Mouse (Mus musculus) neural tube, embryonic 10.5 days (tissue): ENCODE results near the gene Nebl.

Source experiments
- DNase-seq: peaks from one replicate; pipeline ENCODE4 v3.0.0-alpha.2; 2017; ENCODE audit warnings: low spot score; ENCODE audit errors: extremely low spot score

Nebl gene

DNA sequence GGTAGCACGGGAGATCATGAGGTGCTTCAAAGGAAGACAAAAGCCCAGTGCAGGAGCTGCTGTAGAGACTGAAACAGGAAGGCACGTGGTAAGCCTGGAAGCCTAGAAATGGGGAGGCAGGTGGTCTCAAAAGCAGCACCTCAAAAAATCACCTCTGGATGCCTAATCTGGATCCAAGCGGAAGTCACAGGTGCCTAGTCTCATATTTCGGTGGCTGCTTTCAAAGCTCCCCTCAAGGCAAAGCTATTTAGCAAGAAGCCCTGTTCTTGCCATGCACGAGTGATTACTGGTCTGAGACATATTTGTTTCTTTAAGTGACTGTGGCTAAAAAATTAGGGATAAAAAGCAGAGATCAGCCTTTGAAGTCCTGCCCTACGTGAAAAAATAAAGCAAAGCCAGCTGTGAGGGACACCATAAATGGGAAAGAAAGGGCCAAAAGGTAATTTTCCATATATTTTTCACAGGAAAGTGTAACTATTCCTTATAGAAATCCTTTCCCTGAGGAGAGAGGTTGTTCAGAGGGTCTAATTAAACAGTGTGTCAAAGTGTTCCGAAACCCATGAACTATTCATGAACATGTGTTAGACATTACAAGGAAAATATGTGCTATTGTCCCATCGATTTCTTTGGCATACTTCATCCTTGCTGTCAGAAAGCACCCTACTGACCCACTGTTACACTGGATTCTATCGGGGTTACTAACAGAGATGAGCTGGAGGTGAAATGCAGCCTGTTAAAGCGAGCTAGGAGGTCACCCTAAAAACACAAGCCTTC lies 206.9 kb downstream of the Nebl start:
- DNase-seq: no peak

DNA sequence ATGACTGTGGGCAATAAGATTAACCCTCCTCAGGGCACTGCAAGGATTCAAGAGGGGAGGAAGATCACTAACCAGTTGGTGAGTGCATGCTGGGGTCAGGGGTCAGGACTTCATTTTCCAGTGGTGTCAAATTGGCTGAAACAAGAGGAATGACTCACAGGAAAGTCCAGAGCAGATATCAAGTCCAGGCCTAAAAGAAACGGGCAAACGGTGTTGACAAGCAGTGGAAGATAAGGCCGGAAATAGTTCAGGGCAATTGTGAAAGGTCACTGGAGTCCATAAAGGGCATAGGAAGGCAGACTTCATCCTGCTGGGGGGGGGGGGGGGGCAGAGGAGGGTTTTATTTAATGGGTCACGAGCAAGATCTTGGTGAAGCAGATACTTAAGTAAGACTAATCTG lies 207.5 kb downstream of the Nebl start:
- no peak for DNase-seq

DNA sequence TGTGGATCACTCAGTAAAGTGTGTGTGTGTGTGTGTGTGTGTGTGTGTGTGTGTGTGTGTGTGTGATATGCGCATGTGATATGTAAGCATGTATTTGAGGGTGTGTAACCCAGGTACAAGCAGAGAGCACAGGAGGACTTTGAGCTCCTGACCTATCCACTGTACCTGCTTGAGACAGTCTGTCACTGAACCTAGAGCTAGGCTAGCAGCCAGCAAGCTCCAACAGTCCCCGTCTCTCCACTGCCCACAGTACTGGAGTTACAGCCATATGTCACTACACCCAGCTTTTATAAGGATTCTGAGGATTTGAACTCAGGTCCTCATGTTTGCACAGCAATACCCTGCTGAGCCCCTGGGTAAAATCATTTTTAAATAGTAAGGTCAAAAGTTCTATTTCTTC lies 215.6 kb downstream of the Nebl start:
- no peak for DNase-seq

DNA sequence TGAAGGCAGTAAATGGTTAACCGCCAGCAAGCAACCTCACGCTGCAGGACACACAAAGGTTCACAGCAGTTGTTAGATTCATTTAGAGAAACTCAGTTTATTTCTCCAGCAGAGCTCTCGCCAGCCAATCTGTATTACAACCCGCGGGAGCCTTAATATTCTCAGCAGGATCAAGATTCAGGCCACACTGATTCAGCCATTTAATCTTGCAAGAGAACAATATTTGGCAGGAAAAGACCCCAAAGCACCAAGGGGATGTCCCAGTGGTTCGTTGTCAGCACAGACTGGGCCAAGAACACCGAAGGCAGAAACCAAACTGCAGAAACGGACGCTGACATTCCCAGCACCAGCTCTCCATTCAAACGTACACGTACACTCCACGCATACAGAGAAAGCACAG lies 216.5 kb downstream of the Nebl start:
- DNase-seq: no peak

DNA sequence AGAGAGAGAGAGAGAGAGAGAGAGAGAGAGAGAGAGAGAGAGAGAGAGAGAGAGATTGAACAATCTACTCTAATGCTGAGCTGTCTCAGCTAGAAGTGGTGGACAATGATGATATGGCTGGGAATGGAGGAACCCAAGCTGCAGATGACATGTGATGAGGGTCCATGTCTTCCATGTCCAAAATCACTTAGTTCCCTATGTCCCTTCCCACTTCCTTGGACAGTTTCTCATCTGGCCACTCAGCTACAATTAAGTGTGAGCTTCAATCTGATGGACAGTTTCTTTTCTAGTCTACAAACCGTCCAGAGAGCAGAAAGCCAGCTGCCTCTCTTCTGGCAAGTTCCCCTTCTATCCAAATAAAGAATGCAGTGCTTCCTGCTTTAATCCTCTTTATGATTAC lies 221.3 kb downstream of the Nebl start:
- no peak for DNase-seq

DNA sequence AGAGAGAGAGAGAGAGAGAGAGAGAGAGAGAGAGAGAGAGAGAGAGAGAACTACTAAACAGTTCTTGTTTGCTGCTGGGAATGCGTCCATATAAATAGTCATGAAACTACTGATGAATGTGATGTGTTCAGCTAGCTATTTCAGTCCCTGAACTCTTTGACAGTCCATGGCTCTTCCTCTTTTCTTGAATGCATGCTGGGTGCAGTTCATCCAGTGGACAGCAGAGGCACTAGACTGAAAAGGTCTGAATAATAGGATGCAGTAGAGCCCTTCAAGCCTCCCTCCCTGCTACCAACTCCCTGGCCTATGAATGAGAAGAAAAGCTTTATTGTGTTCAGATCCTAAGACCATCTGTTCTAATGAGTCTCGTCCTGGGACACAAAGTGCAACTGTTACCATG lies 223.9 kb downstream of the Nebl start:
- DNase-seq: no peak

DNA sequence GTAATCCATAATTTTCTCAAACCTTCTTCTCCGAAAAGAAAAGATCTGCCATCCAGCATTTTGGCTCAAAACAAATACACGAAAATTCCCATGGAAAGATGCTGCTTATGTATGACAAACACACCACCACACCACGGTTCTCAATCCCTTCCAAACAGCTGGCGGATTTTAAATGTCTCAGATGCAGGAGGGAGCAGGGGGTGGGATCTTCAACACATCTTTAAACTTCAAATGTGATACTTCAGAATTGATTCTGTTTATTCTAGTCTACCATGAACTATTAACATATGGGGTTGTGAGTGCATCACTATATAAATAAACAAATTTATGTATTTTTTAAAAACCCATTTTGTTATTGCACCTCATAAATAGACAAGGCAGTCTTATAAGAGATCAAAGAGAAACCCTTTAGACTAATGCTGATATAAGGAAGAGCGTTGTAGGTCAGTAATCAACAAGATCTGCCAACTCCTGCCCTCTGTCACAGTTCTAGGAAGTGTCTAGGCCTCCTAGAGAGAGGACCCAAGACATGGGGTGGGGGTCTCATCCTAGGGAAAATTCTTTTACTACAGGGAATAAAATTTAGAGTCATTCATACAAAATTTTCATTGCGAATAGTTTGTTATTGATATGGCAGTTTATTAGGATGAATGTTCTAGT lies 227.0 kb downstream of the Nebl start:
- DNase-seq: no peak

DNA sequence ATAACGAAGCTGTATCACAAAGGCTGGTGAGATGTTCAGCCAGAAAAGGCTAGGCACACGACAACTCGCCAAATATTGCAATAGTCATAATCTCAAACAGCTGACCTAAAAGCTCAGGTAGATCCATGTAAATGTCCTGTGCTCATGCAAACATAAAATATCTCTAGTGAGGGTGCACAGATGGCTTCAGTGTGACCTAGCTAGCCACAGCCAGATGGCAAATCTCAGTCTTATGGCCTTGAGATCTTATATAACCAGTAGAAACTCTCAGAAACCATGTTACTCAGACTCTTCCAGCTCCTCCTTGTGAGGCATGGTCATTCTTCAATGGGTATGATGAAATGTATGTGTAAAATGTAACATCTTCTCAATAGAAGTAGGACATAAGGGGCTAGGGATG lies 230.2 kb downstream of the Nebl start:
- no peak for DNase-seq

DNA sequence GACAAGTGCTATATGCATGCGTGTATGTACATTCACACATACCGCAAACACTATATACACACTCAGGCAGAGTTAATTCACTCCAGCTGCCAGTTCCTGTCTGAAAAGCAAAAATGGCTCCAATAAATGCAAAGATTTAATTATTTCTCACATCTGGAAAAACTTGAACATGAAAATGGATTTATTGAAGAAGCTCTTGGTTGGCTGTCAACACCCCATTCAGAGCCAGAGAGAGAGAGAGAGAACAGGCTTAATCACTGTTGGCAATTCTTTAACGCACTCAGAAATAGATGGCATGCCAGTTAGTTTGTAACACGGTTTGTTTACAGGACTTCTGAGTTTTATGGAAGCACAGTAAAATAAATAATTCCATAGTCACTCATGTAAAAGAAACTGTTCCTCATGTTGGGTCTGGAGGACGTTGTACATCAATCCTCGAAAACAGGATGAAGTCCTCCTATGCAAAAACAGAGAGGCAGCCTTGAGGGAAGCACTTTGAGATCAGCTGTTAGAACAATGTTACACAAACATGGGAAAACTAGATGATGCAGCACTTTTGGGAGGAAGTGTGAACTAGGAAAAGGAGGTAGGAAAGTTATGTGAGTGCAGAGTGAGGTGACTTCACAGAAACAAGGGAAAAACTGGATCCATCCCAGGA lies 265.6 kb downstream of the Nebl start:
- no peak for DNase-seq

DNA sequence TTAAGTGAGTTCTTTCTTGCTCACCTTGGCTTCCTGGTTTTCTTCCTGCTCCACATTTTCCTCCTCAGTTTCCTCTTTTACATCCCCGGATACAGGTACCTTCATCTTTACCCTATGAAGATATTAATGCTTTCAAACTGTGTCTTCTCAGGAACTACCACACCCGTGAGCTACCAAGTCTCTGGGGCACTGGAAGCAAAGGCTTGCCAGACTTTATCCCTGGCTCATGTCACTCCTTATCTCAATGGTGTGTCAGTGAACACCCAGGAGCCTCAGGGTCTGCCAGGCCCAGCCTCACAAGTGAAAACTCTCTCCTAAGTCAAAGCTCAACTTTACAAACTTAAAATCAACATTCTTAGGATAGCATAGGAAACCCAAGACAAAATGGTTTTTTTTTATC lies 270.8 kb downstream of the Nebl start:
- DNase-seq: no peak

DNA sequence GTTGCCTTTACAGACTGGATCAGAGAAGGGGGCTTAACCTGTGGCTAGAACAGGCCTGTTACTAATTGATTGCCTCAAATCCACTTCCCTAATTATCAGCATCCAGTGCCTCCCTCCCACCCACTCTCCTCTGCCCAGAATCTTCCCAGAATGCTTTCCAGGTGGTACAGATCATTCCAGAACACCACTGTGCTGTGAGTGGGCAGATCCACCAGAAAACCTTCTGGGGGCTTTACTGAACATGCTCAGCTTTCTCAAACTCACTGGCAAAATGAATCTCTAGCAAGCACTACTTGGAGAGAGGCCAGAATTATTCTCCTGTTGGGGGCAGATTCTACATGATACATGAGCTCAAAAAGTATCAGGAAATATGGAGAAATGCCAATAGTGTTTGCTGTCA lies 277.6 kb downstream of the Nebl start:
- DNase-seq: no peak

DNA sequence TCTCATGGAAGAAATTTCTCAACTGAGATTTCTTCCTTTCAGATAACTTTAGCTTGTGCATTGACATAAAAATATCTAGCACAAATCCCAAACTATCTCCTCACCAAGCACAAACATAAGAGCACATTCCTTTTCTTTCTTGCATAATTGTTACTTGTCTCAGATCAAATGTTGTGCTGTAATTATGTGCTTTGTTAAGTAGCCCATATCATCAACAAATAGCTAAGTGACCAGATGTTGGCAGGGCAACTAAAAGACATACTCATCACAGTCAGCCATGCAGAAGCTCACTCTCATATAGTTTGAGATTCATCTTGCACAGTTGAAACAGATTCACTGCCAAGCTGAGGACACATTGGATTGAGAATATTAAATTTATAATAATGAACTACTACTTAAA lies 282.9 kb downstream of the Nebl start:
- DNase-seq: no peak

DNA sequence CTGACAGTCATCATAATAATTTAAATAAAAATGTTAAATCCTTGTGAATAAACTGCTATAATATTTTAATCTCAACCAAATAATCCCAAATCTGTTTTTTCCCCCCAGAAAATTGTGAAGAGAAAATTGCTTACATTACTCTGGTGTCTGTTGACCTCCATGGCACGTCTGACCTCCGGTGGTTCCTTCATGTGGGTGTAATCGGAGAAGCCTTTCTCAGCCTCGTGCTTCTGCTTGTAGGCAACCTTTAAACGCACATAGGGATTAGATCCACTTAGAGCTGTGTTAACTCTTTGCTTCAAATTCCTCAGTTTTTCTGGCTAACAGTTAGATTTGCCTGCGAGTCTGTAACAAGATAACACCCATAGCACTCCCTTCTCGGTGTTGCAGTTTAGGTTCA lies 287.7 kb downstream of the Nebl start:
- DNase-seq: peak; percentile 16

DNA sequence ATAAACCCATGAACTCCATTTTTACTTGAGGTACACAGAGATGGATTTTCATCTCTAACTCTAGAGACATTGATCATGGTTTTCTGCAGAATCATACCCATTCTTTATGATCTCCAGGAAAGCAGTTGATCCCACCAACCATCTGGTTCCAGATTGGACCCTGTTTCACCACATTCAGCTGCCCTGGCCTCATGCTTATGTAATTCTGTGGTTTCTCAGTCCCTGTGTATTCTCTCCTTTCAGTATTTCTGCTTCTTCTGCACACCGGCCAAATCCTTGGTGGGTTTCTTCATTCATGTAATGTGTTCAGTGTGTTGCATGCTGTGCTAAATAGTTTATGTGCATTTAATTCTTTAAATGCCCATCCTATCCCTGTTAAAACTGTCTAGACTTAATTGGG lies 292.9 kb downstream of the Nebl start:
- no peak for DNase-seq

DNA sequence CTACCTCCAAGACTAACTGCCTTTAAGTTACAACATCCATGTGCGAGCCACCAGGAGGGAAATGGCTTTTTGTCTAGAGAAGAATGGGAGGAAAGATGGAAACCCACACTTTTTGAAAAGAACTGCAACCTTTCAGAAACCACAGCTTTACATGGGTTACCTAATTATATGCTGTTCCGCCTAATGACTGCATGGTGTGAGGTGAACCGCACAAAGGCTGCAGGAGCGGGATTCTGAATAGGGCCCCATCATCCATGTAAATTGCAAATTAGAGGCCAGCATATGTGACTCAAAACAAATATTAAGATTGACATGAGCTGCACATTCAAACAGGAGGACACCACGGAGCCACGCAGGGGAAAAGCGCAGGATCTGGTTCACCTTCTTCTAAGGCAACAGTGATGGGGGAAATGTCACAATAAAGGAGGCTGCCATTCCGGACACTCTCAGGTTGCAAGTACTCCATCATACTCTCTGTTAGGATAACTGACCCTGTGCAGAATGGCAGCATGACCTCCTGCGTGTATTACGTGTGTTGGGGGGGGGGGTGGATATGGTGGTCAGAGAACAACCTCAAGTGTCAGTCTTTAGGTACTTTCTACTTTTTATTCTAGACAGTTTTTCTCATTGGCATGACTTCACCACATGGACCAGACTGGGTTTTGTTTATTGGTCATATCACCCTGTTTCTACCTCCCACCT lies 294.4 kb downstream of the Nebl start:
- DNase-seq: no peak

DNA sequence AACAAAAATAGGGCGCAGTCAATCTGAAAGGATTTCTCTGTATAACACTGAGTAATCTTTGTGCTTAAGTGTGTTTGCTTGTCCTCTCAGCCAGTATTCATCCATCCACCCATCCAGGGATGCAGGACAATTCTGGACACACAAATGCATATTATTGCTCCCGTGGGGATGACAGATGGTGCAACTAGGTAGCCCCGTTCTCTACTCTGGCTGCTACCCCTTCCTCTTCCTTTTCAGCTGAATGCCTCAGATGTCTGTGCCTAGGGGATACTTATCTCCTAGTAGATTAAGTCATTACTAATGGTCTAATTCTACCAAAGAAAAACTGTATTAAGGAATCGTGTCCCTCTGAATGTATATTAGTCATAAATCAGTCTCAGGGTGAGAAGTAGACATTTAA lies 296.0 kb downstream of the Nebl start:
- DNase-seq: no peak

DNA sequence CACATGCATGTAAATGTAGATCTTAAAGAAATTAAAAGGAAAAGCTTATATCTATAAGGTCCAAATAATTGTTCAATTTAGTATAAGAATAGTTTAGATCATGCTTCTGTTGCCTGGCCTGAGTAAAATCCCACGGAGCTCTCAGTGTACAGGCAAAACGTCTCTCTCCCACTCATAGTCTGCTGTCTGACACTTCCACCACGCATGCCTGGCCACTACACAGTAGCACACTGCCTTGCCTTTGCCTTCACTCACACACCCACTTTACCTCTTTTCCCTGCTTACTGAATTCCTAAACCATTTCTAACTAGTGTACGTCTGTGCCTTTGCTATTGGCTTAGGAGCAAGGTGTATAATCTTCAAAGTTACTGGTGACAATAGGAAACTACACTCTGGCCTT lies 302.2 kb downstream of the Nebl start:
- DNase-seq: no peak

DNA sequence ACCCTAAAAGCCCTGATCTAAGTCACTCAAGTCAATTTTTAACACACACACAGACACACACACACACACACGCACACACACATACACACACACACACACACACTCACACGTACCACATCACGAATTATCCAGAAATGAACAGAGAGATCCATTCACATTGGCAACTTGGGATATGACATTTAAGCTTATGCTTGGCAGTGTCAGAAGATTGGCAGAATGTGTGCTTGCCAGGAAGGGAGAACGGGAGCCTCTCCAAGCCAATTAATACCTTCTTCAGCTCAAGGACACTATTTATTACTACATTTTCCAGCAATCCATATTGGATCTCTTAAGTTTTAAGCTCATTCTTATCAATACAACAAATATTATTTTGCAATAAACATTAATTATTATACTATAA lies 303.1 kb downstream of the Nebl start:
- no peak for DNase-seq

DNA sequence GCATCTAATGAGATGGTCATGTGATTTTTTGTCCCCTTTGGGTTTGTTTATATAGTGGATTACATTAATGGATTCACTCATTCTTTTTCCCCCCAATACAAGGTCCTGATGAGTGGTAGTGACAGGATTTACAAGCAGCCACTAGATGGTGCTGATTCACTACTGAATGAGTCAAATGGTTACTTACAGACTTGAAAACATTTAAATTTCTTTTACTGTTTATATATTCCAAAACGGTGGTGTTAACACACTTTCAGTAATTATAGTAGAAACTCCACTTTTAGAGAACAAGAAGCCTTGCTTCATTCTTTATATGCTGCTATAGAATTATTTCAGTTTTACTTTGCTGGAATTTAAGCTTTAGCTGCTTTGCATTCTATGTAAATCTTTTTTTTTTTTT lies 308.3 kb downstream of the Nebl start:
- no peak for DNase-seq

DNA sequence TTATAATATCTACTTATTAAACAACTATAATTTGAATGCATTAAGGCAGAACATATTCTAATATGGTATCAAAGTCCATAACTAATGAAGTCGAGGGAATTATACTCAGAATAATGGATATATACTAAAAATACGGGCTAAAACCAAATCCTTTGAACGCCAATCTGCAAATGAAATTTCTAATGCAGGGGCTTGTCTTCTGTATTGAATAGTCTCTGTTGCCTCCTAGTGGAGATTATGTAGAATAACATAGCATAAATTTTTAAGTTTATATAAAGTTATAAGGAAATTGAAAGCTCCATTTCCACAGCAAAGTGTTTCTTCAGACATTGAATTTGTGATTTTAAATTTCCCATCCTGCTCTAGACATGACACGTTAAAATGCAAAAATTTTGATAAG lies 315.9 kb downstream of the Nebl start:
- no peak for DNase-seq

DNA sequence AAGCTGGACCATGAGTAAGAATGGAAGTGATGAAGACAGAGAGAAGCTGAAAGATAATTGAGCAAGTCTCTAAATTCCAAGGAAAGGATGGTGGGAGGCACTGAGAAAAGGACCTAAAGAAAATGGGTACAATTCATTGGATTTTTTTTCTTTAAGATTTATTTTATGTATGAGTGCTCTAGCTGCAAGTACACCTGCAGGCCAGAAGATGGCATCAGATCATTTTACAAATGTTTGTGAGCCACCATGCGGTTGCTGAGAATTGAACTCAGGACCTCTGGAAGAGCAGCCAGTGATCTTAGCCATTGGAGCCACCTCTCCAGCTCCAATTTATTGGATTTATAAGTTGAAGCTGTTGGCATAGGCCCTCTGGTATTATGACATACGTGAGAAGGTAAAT lies 316.9 kb downstream of the Nebl start:
- no peak for DNase-seq
